Mouse (Mus musculus): ENCODE data around the gene Med4.

GRCm38 (mm10) chr14:73462211-73462610 is 47.6 kb upstream of the Med4 start:
- TF ChIP-seq CTCF (IDR thresholded peaks at IDR 0.05; ENCODE audit: low read depth, low read length) (no peak), POLR2A (IDR thresholded peaks at IDR 0.05; ENCODE audit: borderline replicate concordance, low read depth, low read length) (no peak)
